Mouse (Mus musculus): ENCODE measurements at regions not wholly inside any gene's neighbourhood (a gene's known extent, or its start where the extent isn't known, plus 50 kb on each side); places are given as distances from the start of the nearest gene placed in this dataset.

DNA sequence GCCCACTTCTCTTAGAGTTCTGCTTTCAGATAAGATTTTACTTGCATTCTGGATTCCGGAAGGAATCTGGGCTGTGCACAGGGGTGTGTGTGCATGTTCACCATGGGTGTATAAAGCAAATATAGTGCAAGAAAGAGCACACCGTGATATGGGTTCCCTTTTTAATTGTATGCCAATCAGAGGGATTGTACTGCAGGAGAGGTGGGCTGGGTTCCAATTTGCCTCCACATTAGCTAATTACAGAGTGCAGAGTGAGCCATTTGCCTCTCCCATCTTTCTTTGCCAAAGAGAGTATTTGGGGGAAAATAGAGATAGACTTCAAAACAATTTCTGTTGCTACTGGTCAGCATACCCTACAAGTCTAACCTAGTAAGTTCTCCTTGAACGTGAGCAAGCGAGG lies 86.4 kb upstream of the 4930583I09Rik start:
- no peak for TF ChIP-seq CTCF (IDR thresholded peaks at IDR 0.05)
- ATAC-seq (ENCODE audit: low FRiP score) = no peak
- Histone ChIP-seq H3K36me3 (ENCODE audit: insufficient read depth, low read length) (no peaks in the 10 kb centered on the region), H3K27me3 (ENCODE audit: insufficient read depth, low read length) (no peaks in the 10 kb centered on the region), H3K4me3 (ENCODE audit: low read depth, low read length) (no peak overlapping the region), H3K9ac (replicated peaks; ENCODE audit: low read length, poor library complexity, severe bottlenecking) (no peak overlapping the region), H3K9me3 (ENCODE audit: low read length) (no peaks in the 10 kb centered on the region), H3K4me2 (ENCODE audit: low read depth, low read length, poor library complexity, severe bottlenecking) (no peak overlapping the region), H3K27ac (ENCODE audit: low read depth, low read length) (no peak overlapping the region), H3K4me1 (ENCODE audit: insufficient read depth, low read length) (no peaks in the 10 kb centered on the region)
- no peak for DNase-seq (ENCODE audit: low spot score)
- 79% methylated on average over 4 of the region's 4 CpGs for WGBS

DNA sequence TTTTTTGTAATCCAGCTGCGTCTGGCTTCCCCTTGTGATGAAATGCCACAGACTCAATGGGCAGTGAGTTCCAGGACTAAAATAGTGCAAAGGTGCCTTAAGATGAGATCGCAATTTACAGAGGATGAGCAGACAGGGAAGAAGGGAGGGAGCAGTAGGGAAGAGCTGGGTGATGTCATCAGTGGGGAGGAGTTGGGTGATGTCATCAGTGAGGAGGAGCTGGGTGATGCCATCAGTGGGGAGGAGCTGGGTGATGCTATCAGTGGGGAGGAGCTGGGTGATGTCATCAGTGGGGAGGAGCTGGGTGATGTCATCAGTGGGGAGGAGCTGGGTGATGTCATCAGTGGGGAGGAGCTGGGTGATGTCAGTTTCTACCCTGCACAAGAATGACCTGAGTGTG lies 84.4 kb upstream of the 4930583I09Rik start:
- no peak for TF ChIP-seq CTCF (IDR thresholded peaks at IDR 0.05)
- Histone ChIP-seq H3K9me3 (ENCODE audit: low read length) (no peaks in the 10 kb centered on the region), H3K27me3 (ENCODE audit: insufficient read depth, low read length) (no peaks in the 10 kb centered on the region), H3K4me3 (ENCODE audit: low read depth, low read length) (no peak overlapping the region), H3K9ac (replicated peaks; ENCODE audit: low read length, poor library complexity, severe bottlenecking) (no peak overlapping the region), H3K4me2 (ENCODE audit: low read depth, low read length, poor library complexity, severe bottlenecking) (no peak overlapping the region), H3K4me1 (ENCODE audit: insufficient read depth, low read length) (no peaks in the 10 kb centered on the region), H3K27ac (ENCODE audit: low read depth, low read length) (no peak overlapping the region), H3K36me3 (ENCODE audit: insufficient read depth, low read length) (no peaks in the 10 kb centered on the region)
- DNase-seq (ENCODE audit: low spot score) (no peak), ATAC-seq (ENCODE audit: low FRiP score) (no peak)
- WGBS = 69% methylated on average over 2 of the region's 2 CpGs

DNA sequence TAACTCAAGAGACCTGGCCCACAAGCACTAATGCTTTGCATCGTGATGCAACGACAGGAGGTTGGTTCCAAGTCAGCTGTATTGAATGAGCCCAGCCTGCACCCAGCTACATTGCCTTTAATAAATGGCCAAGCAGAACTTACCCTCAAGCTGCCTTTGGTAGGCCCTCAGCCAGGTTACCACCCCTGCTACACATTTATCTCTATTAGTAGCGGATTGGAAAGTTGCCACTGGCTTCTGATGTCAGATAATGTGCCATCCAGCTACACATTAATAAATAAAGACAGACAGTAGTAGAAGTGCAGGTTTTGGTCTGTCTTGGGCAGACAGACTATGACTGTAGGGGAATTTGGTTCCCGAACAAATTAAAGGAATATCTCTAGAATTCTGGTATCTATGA lies 82.0 kb upstream of the 4930583I09Rik start:
- 81% methylated on average over 4 of the region's 4 CpGs for WGBS
- Histone ChIP-seq H3K27ac (ENCODE audit: low read depth, low read length) (no peak overlapping the region), H3K4me2 (ENCODE audit: low read depth, low read length, poor library complexity, severe bottlenecking) (no peak overlapping the region), H3K27me3 (ENCODE audit: insufficient read depth, low read length) (no peaks in the 10 kb centered on the region), H3K36me3 (ENCODE audit: insufficient read depth, low read length) (no peaks in the 10 kb centered on the region), H3K4me1 (ENCODE audit: insufficient read depth, low read length) (no peaks in the 10 kb centered on the region), H3K9me3 (ENCODE audit: low read length) (no peaks in the 10 kb centered on the region), H3K4me3 (ENCODE audit: low read depth, low read length) (no peak overlapping the region), H3K9ac (replicated peaks; ENCODE audit: low read length, poor library complexity, severe bottlenecking) (no peak overlapping the region)
- DNase-seq (ENCODE audit: low spot score) (no peak), ATAC-seq (ENCODE audit: low FRiP score) (no peak)
- TF ChIP-seq CTCF (IDR thresholded peaks at IDR 0.05) = no peak

DNA sequence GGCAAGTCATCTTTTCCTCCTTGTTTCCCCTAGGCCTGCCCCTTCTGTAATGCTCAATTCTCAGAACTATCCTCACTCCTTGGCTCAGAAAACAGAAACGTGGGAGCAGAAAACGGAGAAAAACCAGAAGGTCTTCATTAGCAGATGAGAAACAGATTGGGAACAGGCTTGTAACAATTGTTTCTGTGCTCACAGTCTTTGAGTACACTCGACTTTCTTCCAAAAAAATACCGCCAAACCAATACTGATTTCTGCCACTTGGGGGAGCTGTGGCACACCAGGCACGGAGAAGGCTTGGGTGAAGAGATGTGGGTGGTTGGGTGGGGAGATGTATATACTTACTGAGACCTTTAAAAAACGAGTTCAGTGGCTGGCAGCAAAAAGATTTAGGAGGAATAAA lies 80.8 kb upstream of the 4930583I09Rik start:
- no peak overlapping the region for H3K4me2 ChIP-seq (ENCODE audit: low read depth, low read length, poor library complexity, severe bottlenecking)
- H3K36me3 ChIP-seq (ENCODE audit: insufficient read depth, low read length) = no peaks in the 10 kb centered on the region
- H3K4me1 ChIP-seq (ENCODE audit: insufficient read depth, low read length) = no peaks in the 10 kb centered on the region
- H3K9ac ChIP-seq (replicated peaks; ENCODE audit: low read length, poor library complexity, severe bottlenecking) = no peak overlapping the region
- no peak for ATAC-seq (ENCODE audit: low FRiP score)
- no peaks in the 10 kb centered on the region for H3K9me3 ChIP-seq (ENCODE audit: low read length)
- WGBS = 80% methylated on average over 6 of the region's 6 CpGs
- DNase-seq (ENCODE audit: low spot score) = no peak
- no peak overlapping the region for H3K27ac ChIP-seq (ENCODE audit: low read depth, low read length)
- H3K4me3 ChIP-seq (ENCODE audit: low read depth, low read length) = no peak overlapping the region
- no peaks in the 10 kb centered on the region for H3K27me3 ChIP-seq (ENCODE audit: insufficient read depth, low read length)
- peak; percentile 53 for TF ChIP-seq CTCF (IDR thresholded peaks at IDR 0.05)

DNA sequence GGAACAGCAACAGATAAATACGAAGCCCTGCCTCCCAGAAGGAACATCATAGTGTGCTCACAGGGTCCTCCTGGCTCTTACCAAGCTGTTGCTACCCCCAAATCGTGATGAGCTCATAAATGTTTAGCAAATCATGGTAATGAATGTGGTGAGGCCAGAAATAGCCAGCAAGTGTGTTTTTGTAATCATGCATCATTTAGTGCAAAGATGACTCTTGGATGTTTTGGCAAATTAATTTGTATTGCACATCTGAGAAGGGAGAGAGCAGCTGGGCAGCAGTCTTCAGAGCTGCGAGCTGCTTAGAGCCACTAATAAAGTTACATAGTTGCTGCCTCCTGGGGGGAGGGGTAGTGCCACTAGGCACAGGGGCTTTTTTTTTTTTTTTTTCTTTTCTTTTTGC lies 79.8 kb upstream of the 4930583I09Rik start:
- ATAC-seq (ENCODE audit: low FRiP score) (no peak), DNase-seq (ENCODE audit: low spot score) (no peak)
- no peaks in the 10 kb centered on the region for H3K27me3 ChIP-seq (ENCODE audit: insufficient read depth, low read length)
- H3K4me3 ChIP-seq (ENCODE audit: low read depth, low read length) = no peak overlapping the region
- no peak overlapping the region for H3K9ac ChIP-seq (replicated peaks; ENCODE audit: low read length, poor library complexity, severe bottlenecking)
- no peaks in the 10 kb centered on the region for H3K4me1 ChIP-seq (ENCODE audit: insufficient read depth, low read length)
- 38% methylated on average over 3 of the region's 3 CpGs for WGBS
- TF ChIP-seq CTCF (IDR thresholded peaks at IDR 0.05) = no peak
- H3K9me3 ChIP-seq (ENCODE audit: low read length) = no peaks in the 10 kb centered on the region
- H3K4me2 ChIP-seq (ENCODE audit: low read depth, low read length, poor library complexity, severe bottlenecking) = no peak overlapping the region
- H3K36me3 ChIP-seq (ENCODE audit: insufficient read depth, low read length) = no peaks in the 10 kb centered on the region
- no peak overlapping the region for H3K27ac ChIP-seq (ENCODE audit: low read depth, low read length)

DNA sequence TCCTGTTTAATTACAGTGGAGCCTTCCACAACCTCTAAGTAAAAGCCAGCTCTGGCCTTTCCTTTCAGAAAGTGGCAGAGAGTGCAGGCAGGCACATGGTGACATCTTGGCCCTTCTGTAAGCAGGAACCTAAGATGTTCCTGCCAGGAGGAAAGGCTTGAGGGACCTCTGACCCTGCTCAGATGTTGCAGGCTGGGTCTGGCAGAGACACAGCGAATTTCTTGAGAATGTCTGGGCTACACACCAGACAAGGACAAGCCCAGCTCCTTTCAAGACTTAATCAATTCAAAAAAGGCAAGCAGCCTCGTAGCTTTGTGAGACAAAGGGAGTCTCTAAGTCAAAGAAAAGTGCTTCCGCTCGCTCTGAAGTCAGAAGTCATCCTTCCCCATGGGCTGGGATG lies 79.2 kb upstream of the 4930583I09Rik start:
- DNase-seq (ENCODE audit: low spot score) (no peak), ATAC-seq (ENCODE audit: low FRiP score) (no peak)
- no peak for TF ChIP-seq CTCF (IDR thresholded peaks at IDR 0.05)
- no peak overlapping the region for H3K4me2 ChIP-seq (ENCODE audit: low read depth, low read length, poor library complexity, severe bottlenecking)
- H3K4me1 ChIP-seq (ENCODE audit: insufficient read depth, low read length) = no peaks in the 10 kb centered on the region
- H3K9ac ChIP-seq (replicated peaks; ENCODE audit: low read length, poor library complexity, severe bottlenecking) = no peak overlapping the region
- WGBS = 24% methylated on average over 4 of the region's 4 CpGs
- no peak overlapping the region for H3K27ac ChIP-seq (ENCODE audit: low read depth, low read length)
- H3K9me3 ChIP-seq (ENCODE audit: low read length) = no peaks in the 10 kb centered on the region
- H3K36me3 ChIP-seq (ENCODE audit: insufficient read depth, low read length) = no peaks in the 10 kb centered on the region
- H3K4me3 ChIP-seq (ENCODE audit: low read depth, low read length) = no peak overlapping the region
- H3K27me3 ChIP-seq (ENCODE audit: insufficient read depth, low read length) = no peaks in the 10 kb centered on the region

DNA sequence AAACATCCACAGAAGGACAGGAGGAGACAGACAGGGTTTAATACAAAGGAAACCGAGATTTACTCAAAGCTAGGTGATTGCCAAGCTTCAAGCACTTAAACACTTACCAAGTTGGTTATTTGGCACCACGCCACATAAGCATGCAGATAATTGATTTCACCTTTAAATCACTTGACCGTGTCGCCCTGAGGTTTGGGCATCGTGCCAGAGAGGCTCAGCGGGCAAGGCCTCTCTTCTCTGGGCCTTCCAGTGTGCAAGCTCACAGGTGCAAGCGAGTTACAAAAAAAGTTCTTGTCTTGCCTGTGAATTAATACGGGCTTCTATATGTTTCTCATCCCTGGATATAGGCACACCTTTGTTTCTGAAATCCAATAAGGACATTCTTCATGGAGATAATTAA lies 78.4 kb upstream of the 4930583I09Rik start:
- H3K4me2 ChIP-seq (ENCODE audit: low read depth, low read length, poor library complexity, severe bottlenecking) = no peak overlapping the region
- WGBS = 44% methylated on average over 8 of the region's 8 CpGs
- no peak overlapping the region for H3K9ac ChIP-seq (replicated peaks; ENCODE audit: low read length, poor library complexity, severe bottlenecking)
- no peaks in the 10 kb centered on the region for H3K9me3 ChIP-seq (ENCODE audit: low read length)
- no peaks in the 10 kb centered on the region for H3K4me1 ChIP-seq (ENCODE audit: insufficient read depth, low read length)
- H3K4me3 ChIP-seq (ENCODE audit: low read depth, low read length) = no peak overlapping the region
- no peaks in the 10 kb centered on the region for H3K36me3 ChIP-seq (ENCODE audit: insufficient read depth, low read length)
- DNase-seq (ENCODE audit: low spot score) (no peak), ATAC-seq (ENCODE audit: low FRiP score) (no peak)
- H3K27ac ChIP-seq (ENCODE audit: low read depth, low read length) = no peak overlapping the region
- no peak for TF ChIP-seq CTCF (IDR thresholded peaks at IDR 0.05)
- H3K27me3 ChIP-seq (ENCODE audit: insufficient read depth, low read length) = no peaks in the 10 kb centered on the region
